Mouse (Mus musculus): ENCODE results near the gene Cdcp1. TPM values are rescaled to one million over a fixed set of nuclear protein-coding genes. Genes with fewer than 3 reads are reported as not detected.

Gene Cdcp1
- polyA plus RNA-seq, 1 experiment, result 0.05 TPM

GRCm38 (mm10) chr9:123185546-123185945 lies 30.3 kb downstream of the Cdcp1 start:
- no peaks in the 10 kb centered on the region for H3K27me3 ChIP-seq (ENCODE audit: control insufficient read depth, insufficient read depth, low read length)
- H3K36me3 ChIP-seq (ENCODE audit: control insufficient read depth, insufficient read depth, low read length), result no peaks in the 10 kb centered on the region
- no peak overlapping the region for H3K4me3 ChIP-seq (ENCODE audit: control insufficient read depth, low read depth, low read length)
- TF ChIP-seq CTCF (IDR thresholded peaks at IDR 0.05; ENCODE audit: control insufficient read depth, insufficient read depth, insufficient replicate concordance, low read depth, low read length) (no peak), POLR2A (IDR thresholded peaks at IDR 0.05; ENCODE audit: control insufficient read depth, low read depth, low read length) (no peak)
- no peaks in the 10 kb centered on the region for H3K4me1 ChIP-seq (ENCODE audit: control insufficient read depth, insufficient read depth, low read length)
- H3K27ac ChIP-seq (ENCODE audit: control insufficient read depth, insufficient read depth, low read depth, low read length), result no peak overlapping the region

- no peaks in the 10 kb centered on the region for H3K27me3 ChIP-seq (ENCODE audit: control insufficient read depth, insufficient read depth, low read length)
- H3K36me3 ChIP-seq (ENCODE audit: control insufficient read depth, insufficient read depth, low read length), result no peaks in the 10 kb centered on the region
- no peak overlapping the region for H3K4me3 ChIP-seq (ENCODE audit: control insufficient read depth, low read depth, low read length)
- no peaks in the 10 kb centered on the region for H3K4me1 ChIP-seq (ENCODE audit: control insufficient read depth, insufficient read depth, low read length)
- TF ChIP-seq POLR2A (IDR thresholded peaks at IDR 0.05; ENCODE audit: control insufficient read depth, low read depth, low read length) (no peak), CTCF (IDR thresholded peaks at IDR 0.05; ENCODE audit: control insufficient read depth, insufficient read depth, insufficient replicate concordance, low read depth, low read length) (no peak)
- no peak overlapping the region for H3K27ac ChIP-seq (ENCODE audit: control insufficient read depth, insufficient read depth, low read depth, low read length)
These were observed 32.6 kb downstream of the Cdcp1 start for GRCm38 (mm10) chr9:123183226-123183625.

- Histone ChIP-seq H3K36me3 (ENCODE audit: control insufficient read depth, insufficient read depth, low read length) (no peaks in the 10 kb centered on the region), H3K27me3 (ENCODE audit: control insufficient read depth, insufficient read depth, low read length) (no peaks in the 10 kb centered on the region), H3K27ac (ENCODE audit: control insufficient read depth, insufficient read depth, low read depth, low read length) (no peak overlapping the region), H3K4me1 (ENCODE audit: control insufficient read depth, insufficient read depth, low read length) (no peaks in the 10 kb centered on the region), H3K4me3 (ENCODE audit: control insufficient read depth, low read depth, low read length) (no peak overlapping the region)
- TF ChIP-seq CTCF (IDR thresholded peaks at IDR 0.05; ENCODE audit: control insufficient read depth, insufficient read depth, insufficient replicate concordance, low read depth, low read length) (no peak), POLR2A (IDR thresholded peaks at IDR 0.05; ENCODE audit: control insufficient read depth, low read depth, low read length) (no peak)
These were observed 35.8 kb downstream of the Cdcp1 start for GRCm38 (mm10) chr9:123180003-123180402.

GRCm38 (mm10) chr9:123177380-123178048 lies 38.3 kb downstream of the Cdcp1 start:
- TF ChIP-seq POLR2A (IDR thresholded peaks at IDR 0.05; ENCODE audit: control insufficient read depth, low read depth, low read length), result no peak
- TF ChIP-seq CTCF (IDR thresholded peaks at IDR 0.05; ENCODE audit: control insufficient read depth, insufficient read depth, insufficient replicate concordance, low read depth, low read length), result no peak
- H3K27ac ChIP-seq (ENCODE audit: control insufficient read depth, insufficient read depth, low read depth, low read length), result no peak overlapping the region

GRCm38 (mm10) chr9:123174356-123174755 lies 41.5 kb downstream of the Cdcp1 start:
- Histone ChIP-seq H3K4me1 (ENCODE audit: control insufficient read depth, insufficient read depth, low read length) (no peaks in the 10 kb centered on the region), H3K27me3 (ENCODE audit: control insufficient read depth, insufficient read depth, low read length) (no peaks in the 10 kb centered on the region), H3K27ac (ENCODE audit: control insufficient read depth, insufficient read depth, low read depth, low read length) (no peak overlapping the region), H3K4me3 (ENCODE audit: control insufficient read depth, low read depth, low read length) (no peak overlapping the region), H3K36me3 (ENCODE audit: control insufficient read depth, insufficient read depth, low read length) (no peaks in the 10 kb centered on the region)
- TF ChIP-seq POLR2A (IDR thresholded peaks at IDR 0.05; ENCODE audit: control insufficient read depth, low read depth, low read length) (no peak), CTCF (IDR thresholded peaks at IDR 0.05; ENCODE audit: control insufficient read depth, insufficient read depth, insufficient replicate concordance, low read depth, low read length) (no peak)

More at GRCm38 (mm10) chr9:123177380-123178048, 38.3 kb downstream of the Cdcp1 start:
- Histone ChIP-seq H3K4me3 (ENCODE audit: control insufficient read depth, low read depth, low read length) (no peak overlapping the region), H3K36me3 (ENCODE audit: control insufficient read depth, insufficient read depth, low read length) (no peaks in the 10 kb centered on the region), H3K4me1 (ENCODE audit: control insufficient read depth, insufficient read depth, low read length) (no peaks in the 10 kb centered on the region), H3K27me3 (ENCODE audit: control insufficient read depth, insufficient read depth, low read length) (no peaks in the 10 kb centered on the region)

- no peaks in the 10 kb centered on the region for H3K36me3 ChIP-seq (ENCODE audit: control insufficient read depth, insufficient read depth, low read length)
- H3K27me3 ChIP-seq (ENCODE audit: control insufficient read depth, insufficient read depth, low read length), result no peaks in the 10 kb centered on the region
- TF ChIP-seq POLR2A (IDR thresholded peaks at IDR 0.05; ENCODE audit: control insufficient read depth, low read depth, low read length), result no peak
- TF ChIP-seq CTCF (IDR thresholded peaks at IDR 0.05; ENCODE audit: control insufficient read depth, insufficient read depth, insufficient replicate concordance, low read depth, low read length), result no peak
- no peak overlapping the region for H3K27ac ChIP-seq (ENCODE audit: control insufficient read depth, insufficient read depth, low read depth, low read length)
- no peaks in the 10 kb centered on the region for H3K4me1 ChIP-seq (ENCODE audit: control insufficient read depth, insufficient read depth, low read length)
- H3K4me3 ChIP-seq (ENCODE audit: control insufficient read depth, low read depth, low read length), result no peak overlapping the region
These were observed 42.1 kb downstream of the Cdcp1 start for GRCm38 (mm10) chr9:123173760-123174159.

- Histone ChIP-seq H3K27me3 (ENCODE audit: control insufficient read depth, insufficient read depth, low read length) (no peaks in the 10 kb centered on the region), H3K27ac (ENCODE audit: control insufficient read depth, insufficient read depth, low read depth, low read length) (no peak overlapping the region), H3K4me1 (ENCODE audit: control insufficient read depth, insufficient read depth, low read length) (no peaks in the 10 kb centered on the region), H3K36me3 (ENCODE audit: control insufficient read depth, insufficient read depth, low read length) (no peaks in the 10 kb centered on the region), H3K4me3 (ENCODE audit: control insufficient read depth, low read depth, low read length) (no peak overlapping the region)
- TF ChIP-seq POLR2A (IDR thresholded peaks at IDR 0.05; ENCODE audit: control insufficient read depth, low read depth, low read length), result no peak
- no peak for TF ChIP-seq CTCF (IDR thresholded peaks at IDR 0.05; ENCODE audit: control insufficient read depth, insufficient read depth, insufficient replicate concordance, low read depth, low read length)
These were observed 49.9 kb downstream of the Cdcp1 start for GRCm38 (mm10) chr9:123165781-123166443.

All from testis, adult 2 months (tissue).